Mouse (Mus musculus) heart, postnatal 4 days (tissue): Measurements from ENCODE around the gene Zfyve9. TPM values are rescaled to one million over a fixed set of nuclear protein-coding genes. Genes with fewer than 3 reads are reported as not detected.

ENCODE experiments used
- DNase-seq: peaks from one replicate; pipeline ENCODE4 v3.0.0; 2021
- total RNA-seq, 2 experiments: library from RNA; stranded (reverse); gene quantifications; 2 replicates each; pipeline ENCODE4 v1.2.3; 2021

Zfyve9 gene
- total RNA-seq, 2 experiments from 2014 or later, result 24.3 to 25.7 TPM

DNA sequence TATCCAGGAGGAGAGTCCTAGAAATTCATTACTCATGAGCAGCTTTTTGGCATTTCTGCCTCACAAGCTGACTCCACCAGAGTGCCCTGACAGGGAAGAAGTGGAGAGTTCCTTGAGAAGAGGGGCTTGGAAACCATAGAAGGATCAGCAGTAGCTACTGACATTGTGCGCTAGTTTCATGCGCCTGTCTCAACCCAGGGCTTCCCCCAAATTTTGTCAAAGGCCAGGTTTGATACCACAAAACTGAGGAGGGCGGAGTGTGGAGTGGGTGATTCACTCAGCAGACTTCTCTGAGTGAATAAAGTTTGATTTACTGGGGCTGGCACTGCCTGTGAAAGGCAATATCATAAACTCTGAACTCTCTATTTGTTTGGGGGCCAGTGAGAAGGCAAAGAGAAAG lies 171.9 kb downstream of the Zfyve9 start:
- no peak for DNase-seq

GRCm38 (mm10) chr4:108601870-108602269 lies 178.7 kb downstream of the Zfyve9 start:
- no peak for DNase-seq

GRCm38 (mm10) chr4:108598306-108598705 lies 182.3 kb downstream of the Zfyve9 start:
- DNase-seq, result no peak

- no peak for DNase-seq
These were observed 184.8 kb downstream of the Zfyve9 start for GRCm38 (mm10) chr4:108595785-108596184.

DNA sequence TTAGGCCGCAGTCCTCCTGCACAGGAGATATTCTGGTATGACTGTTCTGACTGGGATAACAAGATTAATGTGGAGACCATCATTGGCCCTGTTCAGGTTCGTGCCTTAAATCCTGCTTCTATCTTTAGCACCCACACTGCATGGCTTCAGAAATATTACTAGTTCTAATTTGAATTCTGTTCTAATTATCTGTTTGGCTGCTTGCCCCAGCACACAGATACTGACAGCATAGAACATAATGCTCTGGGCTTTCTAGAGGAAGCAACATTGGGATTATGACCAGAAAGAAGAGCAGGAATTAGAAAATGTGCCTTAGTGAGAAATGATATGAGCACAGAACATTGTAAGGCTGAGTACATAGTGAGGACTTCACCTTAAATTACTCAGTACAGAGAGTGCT lies 187.2 kb downstream of the Zfyve9 start:
- DNase-seq, result no peak

Other genes with a start within 250 kb of the Zfyve9 start
- gene Prpf38a, start 201.5 kb downstream of the Zfyve9 start, total RNA-seq, result 10 to 100 TPM; 33.9 to 35.0 TPM
- 1 to 10 TPM; 3.4 to 4.3 TPM for gene Orc1, start 201.4 kb downstream of the Zfyve9 start, total RNA-seq
- gene Cc2d1b, start 160.9 kb downstream of the Zfyve9 start, total RNA-seq, result 10 to 100 TPM; 24.5 to 24.6 TPM
- gene 3110021N24Rik, start 61.1 kb downstream of the Zfyve9 start, total RNA-seq, result under 1 TPM; 0.18 to 0.38 TPM
- gene Btf3l4, start 52.8 kb upstream of the Zfyve9 start, total RNA-seq, result 100 to 1,000 TPM; 130 to 132 TPM
- gene Txndc12, start 53.8 kb upstream of the Zfyve9 start, total RNA-seq, result 10 to 100 TPM; 83.3 to 86.4 TPM
- 10 to 100 TPM; 16.5 to 17.2 TPM for gene Kti12, start 67.0 kb upstream of the Zfyve9 start, total RNA-seq
- not detected for gene A730015C16Rik, start 67.8 kb upstream of the Zfyve9 start, total RNA-seq
- gene Rab3b, start 98.3 kb upstream of the Zfyve9 start, total RNA-seq, result 1 to 10 TPM; 1.0 to 1.3 TPM
- gene Nrd1, start 219.9 kb upstream of the Zfyve9 start, total RNA-seq, result 10 to 100 TPM; 86.6 to 98.9 TPM